ENCODE assay signal across 9 mouse cellular contexts in the genomic region with DNA sequence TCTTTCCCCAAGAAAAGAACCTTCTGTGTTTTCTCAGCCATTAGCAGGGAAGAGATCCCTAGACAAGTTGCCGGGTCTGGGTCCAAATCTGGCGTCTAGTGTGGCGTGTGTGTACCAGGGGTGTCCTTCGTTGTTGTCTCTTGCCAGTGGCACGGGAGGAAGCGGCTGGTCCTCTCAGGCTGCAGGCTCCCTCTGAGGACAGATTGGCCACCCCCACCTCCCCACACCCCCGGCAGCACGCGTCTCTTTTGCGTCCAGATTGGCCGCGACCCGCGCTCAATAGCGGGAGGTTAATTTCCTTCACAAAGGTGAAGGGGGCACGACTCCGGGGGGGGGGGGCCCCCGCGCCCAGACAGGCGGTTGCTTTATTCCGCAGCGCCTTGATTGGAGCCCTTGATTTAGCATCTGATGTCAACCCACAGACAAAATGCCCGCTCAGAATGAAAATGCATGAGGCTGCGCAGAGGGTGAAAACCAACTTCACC. TPM values are rescaled to one million over a fixed set of nuclear protein-coding genes. Genes with fewer than 3 reads are reported as not detected.
DNase-seq lines count a peak whose midpoint lies in the region; ATAC-seq and TF ChIP-seq lines count a peak whose summit lies in the region.
"Had no signal": no experiment of that assay in that cellular context is flagged by ENCODE, and none has a peak within 500 bp of the region (broad histone marks: within the 10 kb centered on the region; RNA-seq: fewer than 3 reads in every experiment).

No protein-coding gene starts in this region.

- no peak overlapping the region for H3K27ac ChIP-seq in kidney, postnatal 0 days
- H3K27ac ChIP-seq in hindbrain, embryonic 14.5 days, result peak overlapping the region; percentile 97
- H3K27ac ChIP-seq in midbrain, postnatal 0 days (ENCODE audit: low read depth, low read length), result peak overlapping the region; percentile 82; the same call in 1 of the 2 replicates

- H3K36me3 ChIP-seq in kidney, postnatal 0 days (ENCODE audit: insufficient read depth, low read length), result no peaks in the 10 kb centered on the region
- no peaks in the 10 kb centered on the region for H3K36me3 ChIP-seq in hindbrain, embryonic 14.5 days (replicated peaks; ENCODE audit: control insufficient read depth, insufficient read depth)
- no peaks in the 10 kb centered on the region for H3K36me3 ChIP-seq in midbrain, postnatal 0 days (ENCODE audit: insufficient read depth, low read length)

- no peak overlapping the region for H3K9ac ChIP-seq in kidney, postnatal 0 days (ENCODE audit: low read depth, low read length)
- H3K9ac ChIP-seq in hindbrain, embryonic 14.5 days, result peak overlapping the region; percentile 93
- no peak overlapping the region for H3K9ac ChIP-seq in midbrain, postnatal 0 days (replicated peaks; ENCODE audit: low read length, poor library complexity, severe bottlenecking)

- no peak for ATAC-seq in kidney, postnatal 0 days (replicated peaks; ENCODE audit: low FRiP score, low read depth)
- no peak for ATAC-seq in hindbrain, embryonic 14.5 days (ENCODE audit: low FRiP score)
- no peak for ATAC-seq in midbrain, postnatal 0 days (ENCODE audit: low FRiP score)
- no peak for ATAC-seq in megakaryocyte progenitor cell, adult 5-6 weeks (replicated peaks; ENCODE audit: poor library complexity)

- no peak overlapping the region; the same call in 1 of the 2 replicates for H3K4me3 ChIP-seq in kidney, postnatal 0 days (replicated peaks; ENCODE audit: low read depth, low read length)
- peak overlapping the region; percentile 82 for H3K4me3 ChIP-seq in hindbrain, embryonic 14.5 days (replicated peaks; ENCODE audit: low read length)
- peak overlapping the region; percentile 72 for H3K4me3 ChIP-seq in midbrain, postnatal 0 days (ENCODE audit: low read depth, low read length)

- WGBS in kidney, postnatal 0 days, result 2% methylated on average over 22 of the region's 24 CpGs
- under 1% methylated on average over 24 of the region's 24 CpGs for WGBS in hindbrain, embryonic 14.5 days
- 2% methylated on average over 24 of the region's 24 CpGs for WGBS in midbrain, postnatal 0 days

- TF ChIP-seq CTCF in kidney, postnatal 0 days (IDR thresholded peaks at IDR 0.05; ENCODE audit: low read depth), result no peak
- TF ChIP-seq CTCF in midbrain, postnatal 0 days (IDR thresholded peaks at IDR 0.05), result no peak

- H3K4me2 ChIP-seq in kidney, postnatal 0 days (ENCODE audit: low read length), result peak overlapping the region; percentile 87
- peak overlapping the region; percentile 92 for H3K4me2 ChIP-seq in hindbrain, embryonic 14.5 days (replicated peaks)
- peak overlapping the region; percentile 88 for H3K4me2 ChIP-seq in midbrain, postnatal 0 days (ENCODE audit: low read depth, low read length, poor library complexity, severe bottlenecking)

- H3K4me1 ChIP-seq in kidney, postnatal 0 days (replicated peaks; ENCODE audit: insufficient read depth, low read length), result peaks cover 31% of the 10 kb centered on the region
- H3K4me1 ChIP-seq in hindbrain, embryonic 14.5 days (replicated peaks; ENCODE audit: control insufficient read depth, insufficient read depth, low read length), result peaks cover 33% of the 10 kb centered on the region
- peaks cover 7% of the 10 kb centered on the region; the same call in 1 of the 2 replicates for H3K4me1 ChIP-seq in midbrain, postnatal 0 days (ENCODE audit: insufficient read depth, low read length)

- DNase-seq in kidney, postnatal 0 days (ENCODE audit: low spot score), result no peak
- DNase-seq in kidney, adult 9 months, result no peak
- DNase-seq in embryo, embryonic 9.5 days (ENCODE audit: extremely low spot score), result peak; percentile 69
- no peak for DNase-seq in hindbrain, embryonic 14.5 days (ENCODE audit: low spot score)
- DNase-seq in midbrain, postnatal 0 days (ENCODE audit: low spot score), result peak; percentile 38
- DNase-seq in frontal cortex, postnatal 25 days (ENCODE audit: low spot score in 2 of 2), result no peak
- DNase-seq in kidney, adult 8-10 months, result no peak

- peaks cover 83% of the 10 kb centered on the region for H3K27me3 ChIP-seq in kidney, postnatal 0 days (ENCODE audit: insufficient read depth, low read length)
- peaks cover 28% of the 10 kb centered on the region for H3K27me3 ChIP-seq in hindbrain, embryonic 14.5 days (ENCODE audit: control insufficient read depth, insufficient read depth, low read length)
- H3K27me3 ChIP-seq in midbrain, postnatal 0 days (ENCODE audit: insufficient read depth, low read length), result 0 out of 2 replicates have a peak, but pooled peaks cover 6% of the 10 kb centered on the region

- H3K9me3 ChIP-seq in kidney, postnatal 0 days (replicated peaks; ENCODE audit: low read length), result no peaks in the 10 kb centered on the region
- no peaks in the 10 kb centered on the region for H3K9me3 ChIP-seq in hindbrain, embryonic 14.5 days (ENCODE audit: control insufficient read depth, low read length)
- no peaks in the 10 kb centered on the region for H3K9me3 ChIP-seq in midbrain, postnatal 0 days (ENCODE audit: low read length)

RNA-seq across cellular contexts. Expression of a gene that starts 1.1 kb away (rescaled TPM):
- not detected in 2 replicates for polyA plus RNA-seq in kidney, postnatal 0 days (2015; fragmentation: Nextera tagmentation; extraction: Ambion mirVana)
- polyA plus RNA-seq in hindbrain, embryonic 14.5 days (2014; fragmentation: Nextera tagmentation; extraction: Ambion mirVana), result 2.6 and 4.1 TPM in 2 replicates
- 13.9 and 20.6 TPM in 2 replicates for total RNA-seq in midbrain, postnatal 0 days (2014; rRNA removed)
- 1.5 and 1.9 TPM in 2 replicates for polyA plus RNA-seq in midbrain, postnatal 0 days (2015; fragmentation: Nextera tagmentation; extraction: Ambion mirVana)
- not detected in 2 replicates for total RNA-seq in megakaryocyte progenitor cell, adult 5-6 weeks (2015)
- not detected in 2 replicates for total RNA-seq in megakaryocyte progenitor cell, adult 5-6 weeks (2017)
- total RNA-seq: liver, adult 2 months had no signal

Comparison
In these comparisons a context has a peak if more than half of its experiments do, and no peak if none do; other contexts are left out.
1. DNase-seq: peak in embryo, embryonic 9.5 days (single experiment) and midbrain, postnatal 0 days (single experiment); none in kidney, postnatal 0 days (single experiment), kidney, adult 9 months (single experiment), hindbrain, embryonic 14.5 days (single experiment), frontal cortex, postnatal 25 days (0 of 2) and kidney, adult 8-10 months (0 of 2).
2. Peak in every context shown above with its lines, with median percentiles within 50 percentile points of each other: H3K4me2 ChIP-seq.